ENCODE assay signal across 8 mouse cellular contexts in genomic region chr1:159911006-159911405, GRCm38 (mm10).
DNase-seq lines count a peak whose midpoint lies in the region; ATAC-seq lines count a peak whose summit lies in the region.
"Had no signal": no experiment of that assay in that cellular context is flagged by ENCODE, and none has a peak within 500 bp of the region (broad histone marks: within the 10 kb centered on the region; RNA-seq: fewer than 3 reads in every experiment).

No protein-coding gene starts in this region.

- peak; percentile 19 for DNase-seq in right cerebral cortex, postnatal 14 days
- no peak for DNase-seq in right cerebral cortex, postnatal 10 days (ENCODE audit: low spot score in 2 of 2)
- DNase-seq in adrenal gland, adult 18-20 months (ENCODE audit: low spot score in 2 of 2) = peak; percentile 42 to 51
- peak; percentile 65 for DNase-seq in embryonic facial prominence, embryonic 11.5 days (ENCODE audit: low spot score)
- DNase-seq in kidney, postnatal 14 days = peak; percentile 56
- peak; percentile 38 for DNase-seq in mesoderm, embryonic 11.5 days (ENCODE audit: low read depth, low spot score)

- ATAC-seq in embryonic facial prominence, embryonic 11.5 days (replicated peaks; ENCODE audit: insufficient number of reproducible peaks, low FRiP score, low TSS enrichment, low read depth) = no peak
- ATAC-seq in midbrain, embryonic 13.5 days = no peak

- WGBS in embryonic facial prominence, embryonic 11.5 days = 42% methylated on average over 5 of the region's 5 CpGs
- 46% methylated on average over 5 of the region's 5 CpGs for WGBS in midbrain, embryonic 13.5 days

- H3K27ac ChIP-seq in embryonic facial prominence, embryonic 11.5 days (replicated peaks; ENCODE audit: low read depth, low read length) = no peak overlapping the region
- no peak overlapping the region for H3K27ac ChIP-seq in midbrain, embryonic 13.5 days
- H3K27ac ChIP-seq: hindbrain, embryonic 15.5 days had no signal

- H3K27me3 ChIP-seq in embryonic facial prominence, embryonic 11.5 days (ENCODE audit: control insufficient read depth, insufficient read depth, low read length) = no peaks in the 10 kb centered on the region
- H3K27me3 ChIP-seq in midbrain, embryonic 13.5 days = no peaks in the 10 kb centered on the region
- H3K27me3 ChIP-seq: hindbrain, embryonic 15.5 days had no signal

- no peaks in the 10 kb centered on the region for H3K36me3 ChIP-seq in embryonic facial prominence, embryonic 11.5 days (replicated peaks; ENCODE audit: control insufficient read depth, insufficient read depth, low read depth, low read length)
- H3K36me3 ChIP-seq in midbrain, embryonic 13.5 days = no peaks in the 10 kb centered on the region
- H3K36me3 ChIP-seq: hindbrain, embryonic 15.5 days had no signal

- no peak overlapping the region for H3K9ac ChIP-seq in embryonic facial prominence, embryonic 11.5 days (replicated peaks; ENCODE audit: low read length)
- no peak overlapping the region for H3K9ac ChIP-seq in midbrain, embryonic 13.5 days (replicated peaks)
- H3K9ac ChIP-seq: hindbrain, embryonic 15.5 days had no signal

- H3K4me2 ChIP-seq in embryonic facial prominence, embryonic 11.5 days (ENCODE audit: low read depth, low read length) = no peak overlapping the region
- H3K4me2 ChIP-seq in midbrain, embryonic 13.5 days (replicated peaks) = no peak overlapping the region
- H3K4me2 ChIP-seq: hindbrain, embryonic 15.5 days had no signal

- H3K4me1 ChIP-seq in embryonic facial prominence, embryonic 11.5 days (ENCODE audit: control insufficient read depth, insufficient read depth, low read length) = no peaks in the 10 kb centered on the region
- 0 out of 2 replicates have a peak, but pooled peaks cover 5% of the 10 kb centered on the region for H3K4me1 ChIP-seq in midbrain, embryonic 13.5 days (replicated peaks)
- H3K4me1 ChIP-seq: hindbrain, embryonic 15.5 days had no signal

- no peak overlapping the region for H3K4me3 ChIP-seq in embryonic facial prominence, embryonic 11.5 days (ENCODE audit: low read depth, low read length)
- H3K4me3 ChIP-seq in midbrain, embryonic 13.5 days (replicated peaks) = no peak overlapping the region
- H3K4me3 ChIP-seq: hindbrain, embryonic 15.5 days had no signal

- H3K9me3 ChIP-seq in embryonic facial prominence, embryonic 11.5 days (replicated peaks; ENCODE audit: control insufficient read depth, low read length) = no peaks in the 10 kb centered on the region
- no peaks in the 10 kb centered on the region for H3K9me3 ChIP-seq in midbrain, embryonic 13.5 days
- H3K9me3 ChIP-seq: hindbrain, embryonic 15.5 days had no signal

Comparison
In these comparisons a context has a peak if more than half of its experiments do, and no peak if none do; other contexts are left out.
1. DNase-seq: peak in right cerebral cortex, postnatal 14 days (single experiment), adrenal gland, adult 18-20 months (2 of 2), embryonic facial prominence, embryonic 11.5 days (single experiment), kidney, postnatal 14 days (single experiment) and mesoderm, embryonic 11.5 days (single experiment); none in right cerebral cortex, postnatal 10 days (0 of 2).